Mouse (Mus musculus) spleen, adult 10 weeks (tissue): Measurements from ENCODE around the gene Col8a2. TPM values are rescaled to one million over a fixed set of nuclear protein-coding genes. Genes with fewer than 3 reads are reported as not detected.

ENCODE experiments used
- polyA plus RNA-seq: library from polyadenylated mRNA; stranded (reverse); fragments of 350-450 nt; fragmentation: Illumina TruSeq; extraction: RNeasy Lipid Tissue Mini Kit (QIAGEN cat#74804); gene quantifications from one replicate; pipeline ENCODE4 v1.2.3, GENCODE M21; 2015; ENCODE audit warnings: low replicate concordance; ENCODE audit not compliant: insufficient read depth

The Col8a2 gene
- polyA plus RNA-seq: 3.9 TPM

GRCm38 (mm10) chr4:126286492-126286891, at the start of gene Col8a2:
Gene Col8a2, plus strand, starts transcription at chr4:126286793.

DNA sequence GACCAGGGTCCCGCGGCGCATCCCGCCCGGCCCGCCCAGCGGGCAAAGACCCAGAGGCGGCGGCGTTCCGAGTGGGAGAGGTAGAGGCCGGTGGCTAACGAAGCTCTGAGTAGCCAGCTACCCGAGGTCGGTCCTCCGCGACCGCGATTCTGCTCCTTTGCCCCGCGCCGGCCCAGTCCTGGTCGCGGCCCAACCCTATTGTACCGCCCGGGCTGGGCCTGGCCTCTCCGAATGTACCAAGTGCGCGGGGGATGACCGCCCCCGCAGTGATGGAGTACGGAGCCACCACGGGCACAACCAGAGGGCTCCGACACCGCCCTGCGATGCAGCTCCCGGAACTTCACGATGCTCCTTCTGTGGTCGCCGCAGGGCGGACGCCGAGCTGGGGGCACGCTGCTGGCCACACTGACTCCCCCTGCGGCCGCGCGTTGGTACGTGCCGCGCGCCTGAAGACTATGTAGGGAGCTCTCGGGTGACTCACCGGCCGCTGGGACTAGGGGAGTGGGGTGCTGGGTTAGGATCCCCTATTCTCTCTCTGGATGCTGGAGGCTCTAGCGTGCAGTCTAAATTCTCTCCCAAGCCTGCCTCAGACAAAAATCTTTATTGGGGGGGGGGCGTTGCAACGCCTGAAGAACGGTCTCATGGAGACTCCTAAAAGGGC, 30.3 kb upstream of the Col8a2 start, which contains the start of gene Map7d1:
Map7d1 (minus strand) TSS at position 213 of the 661 bp plus-strand sequence.

DNA sequence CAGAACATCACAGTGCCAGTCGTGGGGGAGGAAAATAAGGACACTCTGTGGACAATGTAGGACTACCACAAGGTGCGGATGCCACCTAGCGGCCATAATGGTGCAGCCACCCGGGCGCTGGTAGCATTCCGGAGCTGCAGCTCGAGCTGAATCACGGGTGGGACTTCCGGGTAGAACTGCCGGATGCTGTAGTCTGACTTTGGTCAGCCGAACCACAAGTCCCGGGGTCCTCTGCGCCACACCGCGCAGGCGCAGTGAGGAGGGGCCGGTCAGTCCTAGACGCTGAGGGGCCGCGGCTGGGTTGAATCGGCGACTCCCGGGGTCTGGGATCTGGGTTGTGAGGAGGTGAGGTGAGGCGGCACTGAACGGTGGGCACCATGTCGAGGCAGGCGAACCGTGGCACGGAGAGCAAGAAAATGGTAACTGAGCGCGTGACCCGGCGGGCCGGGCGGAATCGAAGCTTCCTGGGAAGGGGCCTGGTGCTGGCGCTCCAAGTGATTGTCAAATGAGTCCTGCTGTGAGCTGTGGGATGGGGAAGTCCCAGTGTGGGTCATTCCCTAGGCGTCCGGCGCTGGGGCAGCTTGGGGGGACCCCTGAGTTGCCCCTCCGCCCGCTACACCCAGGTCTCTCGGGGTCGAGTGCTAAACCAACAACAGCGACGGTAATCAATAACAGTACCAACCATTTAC, 24.3 kb upstream of the Col8a2 start, which contains the start of gene Trappc3:
Trappc3 (plus strand) TSS at position 207 of the 689 bp plus-strand sequence.

DNA sequence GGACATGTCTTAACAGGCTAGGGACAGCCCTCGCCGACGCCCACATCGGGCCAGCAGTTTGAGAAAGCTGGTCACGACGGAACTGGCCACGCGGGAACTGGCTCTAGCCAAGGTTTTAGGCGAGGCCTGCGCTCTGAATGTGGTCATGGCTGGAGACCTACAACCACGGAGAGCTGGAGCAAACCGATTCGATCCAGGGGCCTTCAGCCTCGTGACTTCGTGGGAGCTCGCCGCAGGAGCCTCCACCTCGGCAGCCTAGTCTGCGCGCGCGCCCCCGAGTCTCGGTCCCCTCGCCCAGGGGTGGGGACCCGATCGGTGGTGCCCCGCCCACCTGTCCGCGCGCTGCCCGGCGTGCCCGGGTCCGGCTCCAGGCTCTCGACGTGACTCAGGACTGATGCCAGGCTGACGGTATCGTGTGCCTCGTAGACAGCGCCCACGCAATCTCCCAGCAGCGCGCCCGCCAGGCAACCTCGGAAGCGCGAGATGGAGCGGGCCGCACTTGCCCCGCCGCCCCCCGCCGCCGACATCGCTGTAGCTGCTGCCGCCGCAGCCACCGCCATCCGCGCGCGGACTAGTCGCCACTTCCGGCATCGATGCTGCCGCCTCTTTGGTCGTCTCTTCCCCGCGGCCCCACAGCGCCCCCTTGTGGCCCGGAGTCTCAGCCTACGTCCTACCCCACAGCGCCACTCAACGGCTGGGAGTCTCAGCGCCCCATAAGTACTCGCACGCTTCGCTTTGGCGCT, 34.7 kb downstream of the Col8a2 start, which contains the start of gene Adprhl2:
Adprhl2 (minus strand) TSS at position 593 of the 743 bp plus-strand sequence.

GRCm38 (mm10) chr4:126325281-126325861, 38.8 kb downstream of the Col8a2 start, which contains the start of gene Tekt2:
Gene Tekt2, minus strand, starts transcription at chr4:126325688.

Other genes with a start within 250 kb of the Col8a2 start
- gene Mrps15, start 239.9 kb upstream of the Col8a2 start, polyA plus RNA-seq: 68.2 TPM
- gene Oscp1, start 228.2 kb upstream of the Col8a2 start, polyA plus RNA-seq: 1.8 TPM
- gene Lsm10, start 190.2 kb upstream of the Col8a2 start, polyA plus RNA-seq: 13.7 TPM
- gene Stk40, start 182.8 kb upstream of the Col8a2 start, polyA plus RNA-seq: 17.5 TPM
- gene Eva1b, start 139.0 kb upstream of the Col8a2 start, polyA plus RNA-seq: 1.0 TPM
- 1.6 TPM for gene Sh3d21, start 123.3 kb upstream of the Col8a2 start, polyA plus RNA-seq
- gene Thrap3, start 84.0 kb upstream of the Col8a2 start, polyA plus RNA-seq: 350 TPM
- 30.9 TPM for gene Map7d1, start 30.4 kb upstream of the Col8a2 start, polyA plus RNA-seq
- 53.5 TPM for gene Trappc3, start 24.5 kb upstream of the Col8a2 start, polyA plus RNA-seq
- gene Adprhl2, start 34.9 kb downstream of the Col8a2 start, polyA plus RNA-seq: 10.1 TPM
- gene Tekt2, start 38.9 kb downstream of the Col8a2 start, polyA plus RNA-seq: 2.1 TPM
- 15.7 TPM for gene Ago3, start 142.8 kb downstream of the Col8a2 start, polyA plus RNA-seq
- 42.0 TPM for gene Ago1, start 181.8 kb downstream of the Col8a2 start, polyA plus RNA-seq
- 9.2 TPM for gene Ago4, start 246.7 kb downstream of the Col8a2 start, polyA plus RNA-seq